Mouse (Mus musculus) myocyte (in vitro differentiated cells): Measurements from ENCODE around the gene Kif7. TPM values are rescaled to one million over a fixed set of nuclear protein-coding genes. Genes with fewer than 3 reads are reported as not detected.

Experiments
- H3K27me3 ChIP-seq: one replicate; pipeline ENCODE4 v1.6.1; 2011; ENCODE audit not compliant: control insufficient read depth, insufficient read depth, insufficient read length
- H3K36me3 ChIP-seq: one replicate; pipeline ENCODE4 v1.6.1; 2011; ENCODE audit not compliant: control insufficient read depth, insufficient read depth
- H3K4me2 ChIP-seq: one replicate; pipeline ENCODE4 v1.6.1; 2011; ENCODE audit warnings: low read depth, control low read depth
- H3K4me3 ChIP-seq: one replicate; pipeline ENCODE4 v1.5.1; 2011; ENCODE audit warnings: mild to moderate bottlenecking, control low read depth, moderate library complexity
- H3K79me2 ChIP-seq: one replicate; pipeline ENCODE4 v1.6.1; 2011; ENCODE audit not compliant: control insufficient read depth, insufficient read depth
- H3ac ChIP-seq: one replicate; pipeline ENCODE4 v1.6.1; 2011; ENCODE audit not compliant: control insufficient read depth, insufficient read length
- CEBPB ChIP-seq: IDR thresholded peaks from 2 replicates; pipeline ENCODE4 v1.6.1; 2011; ENCODE audit warnings: mild to moderate bottlenecking, moderate library complexity; ENCODE audit not compliant: poor library complexity, insufficient read depth, severe bottlenecking
- E2F4 ChIP-seq: IDR thresholded peaks from one replicate; pipeline ENCODE4 v1.6.1; 2011; ENCODE audit warnings: mild to moderate bottlenecking, control low read depth, moderate library complexity; ENCODE audit not compliant: insufficient read depth
- MAX ChIP-seq: IDR thresholded peaks from one replicate; pipeline ENCODE4 v1.6.1; 2011; ENCODE audit warnings: low read depth, mild to moderate bottlenecking, control low read depth
- MYOD1 ChIP-seq, 3 experiments: IDR thresholded peaks; one replicate each; pipeline ENCODE4 v1.6.1; 2011; ENCODE audit warnings: control low read depth in 2 of 3, low read depth in 2 of 3, mild to moderate bottlenecking in 2 of 3, moderate library complexity in 1 of 3; ENCODE audit not compliant: insufficient read length in 2 of 3, control insufficient read depth in 1 of 3
- MYOG ChIP-seq, 3 experiments: IDR thresholded peaks; one replicate each; pipeline ENCODE4 v1.6.1; 2011; ENCODE audit warnings: control low read depth in 2 of 3, low read depth in 2 of 3, mild to moderate bottlenecking in 2 of 3; ENCODE audit not compliant: insufficient read length in 2 of 3, control insufficient read depth in 1 of 3, insufficient read depth in 1 of 3
- POLR2A ChIP-seq: IDR thresholded peaks from one replicate; pipeline ENCODE4 v1.6.1; 2011; ENCODE audit warnings: low read depth, mild to moderate bottlenecking, control low read depth, moderate library complexity; ENCODE audit not compliant: insufficient read length
- POLR2AphosphoS2 ChIP-seq: IDR thresholded peaks from one replicate; pipeline ENCODE4 v1.6.1; 2011; ENCODE audit warnings: low read depth, control low read depth; ENCODE audit not compliant: insufficient read length
- REST ChIP-seq: IDR thresholded peaks from one replicate; pipeline ENCODE4 v1.6.1; 2011; ENCODE audit warnings: mild to moderate bottlenecking, control low read depth, moderate library complexity; ENCODE audit not compliant: insufficient read depth, insufficient read length
- SRF ChIP-seq: IDR thresholded peaks from one replicate; pipeline ENCODE4 v1.6.1; 2011; ENCODE audit warnings: low read depth; ENCODE audit not compliant: control insufficient read depth, insufficient read length
- TCF12 ChIP-seq: IDR thresholded peaks from one replicate; pipeline ENCODE4 v1.6.1; 2011; ENCODE audit warnings: mild to moderate bottlenecking, control low read depth; ENCODE audit not compliant: poor library complexity, insufficient read depth, severe bottlenecking
- TCF3 ChIP-seq: IDR thresholded peaks from one replicate; pipeline ENCODE4 v1.6.1; 2011; ENCODE audit warnings: low read depth, control low read depth; ENCODE audit not compliant: insufficient read length
- USF1 ChIP-seq: IDR thresholded peaks from one replicate; pipeline ENCODE4 v1.6.1; 2011; ENCODE audit warnings: low read depth, mild to moderate bottlenecking, control low read depth, moderate library complexity
- polyA plus RNA-seq: library from polyadenylated mRNA; unstranded; fragments of >200 nt; fragmentation: generic; extraction: Trizol; gene quantifications from one replicate; pipeline ENCODE4 v1.2.1, GENCODE M21; 2012; ENCODE audit warnings: missing spikeins

The Kif7 gene
- polyA plus RNA-seq, 1 experiment, result 3.3 TPM

- Histone ChIP-seq H3K4me3 (no peak overlapping the region), H3K36me3 (no peaks in the 10 kb centered on the region), H3ac (no peak overlapping the region), H3K27me3 (peaks cover 21% of the 10 kb centered on the region), H3K4me2 (no peak overlapping the region), H3K79me2 (no peaks in the 10 kb centered on the region)
- TF ChIP-seq MYOG (IDR thresholded peaks at IDR 0.05; ENCODE audit: control insufficient read depth in 1 of 3, insufficient read depth in 1 of 3, insufficient read length in 2 of 3, low read depth in 2 of 3) (no peak), MAX (no peak), POLR2A (no peak), CEBPB (no peak), E2F4 (no peak), TCF12 (no peak), MYOD1 (IDR thresholded peaks at IDR 0.05; ENCODE audit: control insufficient read depth in 1 of 3, insufficient read length in 2 of 3, low read depth in 2 of 3) (no peak), POLR2AphosphoS2 (no peak), USF1 (no peak), REST (no peak), SRF (no peak), TCF3 (no peak)
Measured at GRCm38 (mm10) chr7:79756334-79756733, 40.8 kb upstream of the Kif7 start.

- Histone ChIP-seq H3K79me2 (no peaks in the 10 kb centered on the region), H3K4me2 (no peak overlapping the region)
- TF ChIP-seq CEBPB (no peak), USF1 (no peak), POLR2AphosphoS2 (no peak), POLR2A (no peak), REST (no peak), MYOD1 (IDR thresholded peaks at IDR 0.05; ENCODE audit: control insufficient read depth in 1 of 3, insufficient read length in 2 of 3, low read depth in 2 of 3) (no peak), MYOG (IDR thresholded peaks at IDR 0.05; ENCODE audit: control insufficient read depth in 1 of 3, insufficient read depth in 1 of 3, insufficient read length in 2 of 3, low read depth in 2 of 3) (no peak), E2F4 (no peak), SRF (no peak), TCF3 (no peak), TCF12 (no peak)
Measured at GRCm38 (mm10) chr7:79749511-79749910, 34.0 kb upstream of the Kif7 start.

GRCm38 (mm10) chr7:79747659-79748058, 32.1 kb upstream of the Kif7 start:
- Histone ChIP-seq H3K36me3 (no peaks in the 10 kb centered on the region), H3K4me3 (no peak overlapping the region), H3K79me2 (no peaks in the 10 kb centered on the region), H3ac (no peak overlapping the region), H3K4me2 (no peak overlapping the region), H3K27me3 (no peaks in the 10 kb centered on the region)
- TF ChIP-seq USF1 (no peak), POLR2A (no peak), SRF (no peak), MYOG (IDR thresholded peaks at IDR 0.05; ENCODE audit: control insufficient read depth in 1 of 3, insufficient read depth in 1 of 3, insufficient read length in 2 of 3, low read depth in 2 of 3) (no peak), MYOD1 (IDR thresholded peaks at IDR 0.05; ENCODE audit: control insufficient read depth in 1 of 3, insufficient read length in 2 of 3, low read depth in 2 of 3) (no peak), E2F4 (no peak), CEBPB (no peak), TCF3 (no peak), MAX (no peak), REST (no peak), TCF12 (no peak), POLR2AphosphoS2 (no peak)

More at GRCm38 (mm10) chr7:79749511-79749910, 34.0 kb upstream of the Kif7 start:
- peaks cover 4% of the 10 kb centered on the region for H3K27me3 ChIP-seq
- no peak overlapping the region for H3K4me3 ChIP-seq
- H3ac ChIP-seq, result no peak overlapping the region
- H3K36me3 ChIP-seq, result no peaks in the 10 kb centered on the region

GRCm38 (mm10) chr7:79744585-79744984, 29.1 kb upstream of the Kif7 start:
- Histone ChIP-seq H3K36me3 (no peaks in the 10 kb centered on the region), H3K4me3 (no peak overlapping the region), H3K27me3 (no peaks in the 10 kb centered on the region), H3K79me2 (no peaks in the 10 kb centered on the region), H3ac (no peak overlapping the region), H3K4me2 (no peak overlapping the region)
- TF ChIP-seq POLR2AphosphoS2 (no peak), MYOD1 (IDR thresholded peaks at IDR 0.05; ENCODE audit: control insufficient read depth in 1 of 3, insufficient read length in 2 of 3, low read depth in 2 of 3) (no peak), POLR2A (no peak), MAX (no peak), TCF3 (no peak), MYOG (IDR thresholded peaks at IDR 0.05; ENCODE audit: control insufficient read depth in 1 of 3, insufficient read depth in 1 of 3, insufficient read length in 2 of 3, low read depth in 2 of 3) (no peak), E2F4 (no peak), SRF (no peak), REST (no peak), USF1 (no peak), TCF12 (no peak), CEBPB (no peak)

GRCm38 (mm10) chr7:79744051-79744450, 28.5 kb upstream of the Kif7 start:
- TF ChIP-seq MAX (no peak), E2F4 (no peak), TCF3 (no peak), POLR2AphosphoS2 (no peak), TCF12 (no peak), MYOG (IDR thresholded peaks at IDR 0.05; ENCODE audit: control insufficient read depth in 1 of 3, insufficient read depth in 1 of 3, insufficient read length in 2 of 3, low read depth in 2 of 3) (no peak), SRF (no peak), MYOD1 (IDR thresholded peaks at IDR 0.05; ENCODE audit: control insufficient read depth in 1 of 3, insufficient read length in 2 of 3, low read depth in 2 of 3) (no peak), POLR2A (no peak), USF1 (no peak), CEBPB (no peak), REST (no peak)
- Histone ChIP-seq H3K4me2 (no peak overlapping the region), H3K27me3 (no peaks in the 10 kb centered on the region), H3K36me3 (no peaks in the 10 kb centered on the region), H3K4me3 (no peak overlapping the region), H3K79me2 (no peaks in the 10 kb centered on the region), H3ac (no peak overlapping the region)
